Mouse (Mus musculus): ENCODE results near the gene Apol11b. TPM values are rescaled to one million over a fixed set of nuclear protein-coding genes. Genes with fewer than 3 reads are reported as not detected.

Gene Apol11b
- polyA plus RNA-seq (2012; rRNA removed): not detected in 2 replicates

DNA sequence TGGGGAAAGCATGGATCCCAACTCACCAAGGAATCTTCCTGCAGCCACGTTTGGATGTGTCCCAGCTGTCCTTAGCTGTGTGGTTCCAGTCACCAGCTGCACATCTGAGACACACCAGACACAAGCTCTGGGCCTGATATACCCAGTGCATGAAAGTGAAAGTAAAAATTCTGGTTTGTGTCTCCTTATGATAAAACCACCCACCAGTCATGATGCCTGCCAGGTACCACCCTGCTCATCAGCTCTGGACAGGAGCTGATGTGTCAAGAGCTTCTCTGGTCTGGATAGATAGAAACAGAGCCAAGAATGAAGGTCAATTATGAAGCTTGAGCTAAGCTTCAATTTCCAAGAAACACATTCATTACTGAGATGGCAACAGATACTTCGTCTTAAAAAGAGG, at the start of gene Apol11b:
Apol11b (minus strand) TSS at position 111 of the 400 bp plus-strand sequence.

DNA sequence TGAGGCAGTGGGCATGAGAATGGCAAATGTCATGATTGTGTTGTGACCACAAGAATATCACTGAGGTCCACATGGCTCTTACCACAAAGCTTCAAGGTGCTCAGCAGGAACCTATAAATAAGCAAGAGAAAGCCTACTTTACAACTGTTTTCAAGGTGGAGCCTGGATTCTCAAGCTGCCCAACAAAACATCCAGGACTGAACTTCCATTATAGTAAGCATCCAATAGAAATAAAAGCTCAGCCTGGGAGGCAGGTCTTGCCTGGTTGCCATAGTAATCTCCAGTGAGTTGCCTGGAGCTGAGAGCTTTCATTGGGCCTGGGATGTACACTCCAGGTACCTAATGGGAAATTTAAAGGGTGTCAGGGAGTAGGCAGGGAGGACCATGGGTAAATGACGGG, 44.1 kb downstream of the Apol11b start, which contains the start of gene Gm36245:
Gm36245 (plus strand) TSS at position 301 of the 400 bp plus-strand sequence.

DNA sequence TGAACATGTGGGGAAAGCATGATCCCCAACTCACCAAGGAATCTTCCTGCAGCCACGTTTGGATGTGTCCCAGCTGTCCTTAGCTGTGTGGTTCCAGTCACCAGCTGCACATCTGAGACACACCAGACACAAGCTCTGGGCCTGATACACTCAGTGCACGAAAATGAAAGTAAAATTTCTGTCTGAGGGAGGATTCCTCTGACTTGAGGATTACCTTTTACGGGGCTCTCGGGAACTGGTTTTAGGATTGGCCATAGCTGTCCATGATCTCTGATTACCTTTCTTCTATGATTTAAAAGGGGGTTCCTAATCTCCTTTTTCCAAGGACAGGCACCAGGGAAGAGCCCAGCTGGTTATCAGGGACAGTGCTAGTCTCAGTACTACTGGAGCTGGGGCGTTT, 47.1 kb downstream of the Apol11b start, which contains the start of gene Apol10b:
Apol10b (minus strand) TSS at position 165 of the 400 bp plus-strand sequence.

Other genes starting within 250 kb of the Apol11b start
- gene Apol7a, start 244.2 kb downstream of the Apol11b start, polyA plus RNA-seq (2012; rRNA removed): 6.1 and 6.2 TPM in 2 replicates
- gene Apol9a, start 232.2 kb downstream of the Apol11b start, polyA plus RNA-seq (2012; rRNA removed): 4.2 and 6.8 TPM in 2 replicates
- gene Apol7b, start 195.8 kb downstream of the Apol11b start, polyA plus RNA-seq (2012; rRNA removed): not detected in 2 replicates
- gene Apol10a, start 166.2 kb downstream of the Apol11b start, polyA plus RNA-seq (2012; rRNA removed): not detected in 2 replicates
- gene Apol11a, start 135.0 kb downstream of the Apol11b start, polyA plus RNA-seq (2012; rRNA removed): not detected in 2 replicates
- gene Apol7c, start 110.0 kb downstream of the Apol11b start, polyA plus RNA-seq (2012; rRNA removed): 0.67 and 0.87 TPM in 2 replicates
- not detected in 2 replicates for gene 1700025B11Rik, start 81.4 kb downstream of the Apol11b start, polyA plus RNA-seq (2012; rRNA removed)
- gene Apol10b, start 47.2 kb downstream of the Apol11b start, polyA plus RNA-seq (2012; rRNA removed): 0.06 TPM in 1 of 2 replicates, not detected in the other
- not detected in 2 replicates for gene Gm36245, start 44.0 kb downstream of the Apol11b start, polyA plus RNA-seq (2012; rRNA removed)
- gene Apol7e, start 55.6 kb upstream of the Apol11b start, polyA plus RNA-seq (2012; rRNA removed): not detected in 2 replicates
- gene Apol9b, start 85.8 kb upstream of the Apol11b start, polyA plus RNA-seq (2012; rRNA removed): 0.80 and 1.3 TPM in 2 replicates
- gene Apol8, start 113.7 kb upstream of the Apol11b start, polyA plus RNA-seq (2012; rRNA removed): not detected in 2 replicates
- gene Myh9, start 198.9 kb upstream of the Apol11b start, polyA plus RNA-seq (2012; rRNA removed): 23.9 and 30.1 TPM in 2 replicates

Data from stomach, adult 2 months (tissue).